Mouse (Mus musculus) right cerebral cortex, postnatal 4 days (tissue): ENCODE measurements around the gene Dock1.

Experiments used
- DNase-seq: peaks from one replicate; pipeline ENCODE4 v3.0.0-alpha.2; 2022

Gene Dock1

DNA sequence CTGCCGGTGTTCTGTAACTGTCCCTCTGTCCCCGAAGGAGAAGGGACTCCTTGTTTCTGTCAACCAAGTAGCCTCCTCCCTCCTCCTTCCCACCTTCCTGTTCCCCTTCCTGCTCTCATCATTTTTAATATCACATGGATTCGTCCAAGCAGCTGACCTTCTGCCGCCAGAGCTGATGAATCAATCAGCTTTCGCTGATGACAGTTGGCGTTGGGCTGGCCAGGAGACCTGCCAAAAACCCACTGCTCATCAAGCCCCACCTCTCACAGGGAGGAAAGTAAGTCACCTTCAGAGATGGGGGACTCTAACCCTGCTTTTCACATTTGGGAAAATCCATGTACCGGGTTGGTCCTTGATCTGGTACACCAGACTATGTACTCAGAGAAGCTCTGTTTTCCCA is 87.2 kb downstream of the Dock1 start:
- DNase-seq, result no peak

DNA sequence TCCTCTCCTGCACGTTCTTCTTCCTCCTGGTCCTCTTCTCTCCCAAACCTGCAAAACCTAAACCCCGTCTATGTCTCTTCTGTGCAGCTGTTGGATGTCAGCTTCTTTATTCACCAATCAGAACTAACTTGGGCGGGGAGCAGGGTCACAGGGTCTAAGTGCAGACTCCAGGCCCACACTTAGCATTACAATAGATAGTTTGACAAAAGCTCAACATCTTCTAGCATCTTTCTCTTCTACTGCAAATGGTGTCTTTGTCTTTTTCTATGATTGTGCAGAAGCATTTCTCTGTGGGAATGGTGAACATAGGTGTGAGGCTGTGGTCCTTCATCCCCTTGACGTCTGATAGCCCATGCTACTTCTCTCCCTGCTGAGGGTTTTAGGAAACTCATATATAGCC is 91.3 kb downstream of the Dock1 start:
- no peak for DNase-seq

DNA sequence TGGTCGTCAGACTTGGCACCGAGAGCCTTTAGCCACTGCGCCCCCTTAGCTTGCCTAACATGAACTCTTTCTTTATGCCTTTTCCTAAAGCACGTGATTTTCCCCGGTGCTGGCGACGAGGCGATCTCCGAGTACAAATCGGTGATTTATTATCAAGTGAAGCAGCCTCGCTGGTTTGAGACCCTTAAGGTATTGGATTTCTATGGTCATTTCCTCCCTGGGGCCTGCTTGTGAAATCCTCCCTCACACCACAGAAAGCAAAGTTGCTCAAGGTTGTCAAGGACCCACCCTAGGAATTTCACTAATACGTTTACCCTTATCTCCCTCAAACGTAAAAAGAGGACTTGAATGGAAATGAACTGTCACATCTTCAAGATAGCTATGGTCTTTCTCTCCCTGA is 94.7 kb downstream of the Dock1 start:
- no peak for DNase-seq

DNA sequence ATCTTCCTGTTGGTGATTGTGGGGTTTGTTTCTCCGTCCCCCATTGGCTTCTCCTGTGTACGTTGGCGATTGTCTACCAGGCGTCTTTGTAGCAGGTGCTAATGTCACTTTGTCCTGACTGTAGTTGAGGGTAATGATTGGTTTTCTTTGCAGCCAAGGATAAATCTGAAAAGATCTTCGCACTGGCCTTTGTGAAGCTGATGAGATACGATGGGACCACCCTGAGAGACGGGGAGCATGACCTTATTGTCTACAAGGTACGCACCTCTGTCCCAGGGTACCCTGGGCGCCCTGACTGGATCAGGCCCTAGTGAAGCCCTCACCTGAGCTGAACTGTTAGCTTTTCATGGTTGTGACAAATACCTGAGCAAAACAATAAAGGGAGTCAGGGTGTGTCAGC is 100.9 kb downstream of the Dock1 start:
- DNase-seq, result no peak

DNA sequence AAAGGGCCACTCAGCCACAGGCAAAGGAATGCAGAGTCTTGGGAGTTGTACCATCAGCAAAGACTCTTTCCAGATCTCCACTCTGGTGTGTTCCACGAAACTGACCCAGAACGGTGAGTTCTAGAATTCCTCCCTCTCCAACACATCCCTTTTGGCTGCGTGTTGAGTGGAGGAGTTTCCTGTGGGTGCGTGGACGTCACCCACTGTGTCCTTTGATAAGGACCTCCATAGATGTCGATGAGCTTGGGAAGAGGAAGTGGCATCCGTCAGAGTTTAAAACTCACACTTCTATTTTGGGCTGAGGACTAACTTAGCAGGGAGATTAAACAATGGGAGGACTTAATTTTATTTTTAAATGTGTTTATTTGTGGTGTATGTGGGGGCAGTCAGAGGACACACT is 101.9 kb downstream of the Dock1 start:
- no peak for DNase-seq

DNA sequence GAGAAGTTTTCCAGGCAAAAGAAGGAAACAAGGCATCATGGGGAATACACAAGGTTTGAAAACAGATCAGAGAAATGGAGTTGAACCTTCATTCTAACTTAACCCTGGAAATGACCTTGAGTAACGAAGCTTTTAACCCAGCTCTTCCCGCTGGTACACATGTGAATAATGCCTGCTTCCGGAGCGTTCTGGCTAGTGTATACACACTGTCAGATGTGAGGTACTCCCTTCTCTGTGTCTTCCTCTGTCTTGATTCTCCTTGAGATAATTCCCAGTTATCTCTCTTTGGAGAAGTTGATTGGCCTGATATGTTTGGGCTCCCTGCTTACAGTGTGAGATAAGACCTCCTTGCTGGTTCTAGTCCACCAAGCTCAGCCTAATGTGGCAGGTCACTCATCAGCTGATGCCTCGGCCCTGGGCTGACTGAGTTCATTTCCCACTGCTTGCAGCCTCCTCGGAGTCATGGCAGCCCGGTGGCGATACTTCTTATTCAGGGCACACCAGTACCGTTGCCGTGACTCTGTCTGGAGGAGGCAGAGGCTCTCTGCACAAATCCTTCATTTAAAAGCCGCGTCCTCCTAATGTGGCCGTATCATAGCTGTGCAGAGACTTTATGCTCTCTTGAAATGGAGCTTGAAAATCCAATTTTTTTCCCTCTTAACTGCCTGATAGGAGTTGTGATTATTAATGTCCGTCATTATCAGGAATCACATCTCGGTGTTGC is 102.6 kb downstream of the Dock1 start:
- no peak for DNase-seq

DNA sequence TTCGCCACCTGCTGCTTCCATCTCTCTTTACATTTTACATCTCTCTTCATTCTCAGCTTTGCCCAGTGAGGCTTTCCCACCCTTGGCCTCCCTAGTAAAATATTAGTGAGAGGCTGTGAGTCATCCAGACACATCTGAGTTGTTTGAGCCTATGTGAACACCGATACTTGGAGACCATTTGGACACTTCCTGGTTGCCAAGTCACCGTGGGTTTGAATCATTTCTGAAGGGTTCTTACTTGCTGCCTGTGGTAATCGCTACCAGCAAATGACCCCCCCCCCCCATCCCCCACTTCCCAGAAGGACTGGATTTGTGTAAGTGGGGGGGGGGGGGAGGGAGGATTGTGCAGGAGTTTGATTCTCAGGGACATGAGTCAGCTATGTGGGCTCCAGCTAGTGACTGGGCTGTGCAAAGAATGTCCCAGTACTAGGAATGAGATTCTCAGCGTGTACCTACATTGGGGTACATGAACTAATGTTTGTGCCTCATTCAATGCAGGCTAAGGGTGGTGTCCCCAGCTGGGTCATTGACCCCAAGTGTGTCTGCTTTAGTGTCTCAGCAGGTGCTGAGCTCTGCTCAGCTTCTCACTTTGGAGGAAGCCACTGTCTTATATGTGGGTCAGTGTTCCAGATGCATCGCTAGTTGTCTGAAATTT is 103.4 kb downstream of the Dock1 start:
- no peak for DNase-seq

DNA sequence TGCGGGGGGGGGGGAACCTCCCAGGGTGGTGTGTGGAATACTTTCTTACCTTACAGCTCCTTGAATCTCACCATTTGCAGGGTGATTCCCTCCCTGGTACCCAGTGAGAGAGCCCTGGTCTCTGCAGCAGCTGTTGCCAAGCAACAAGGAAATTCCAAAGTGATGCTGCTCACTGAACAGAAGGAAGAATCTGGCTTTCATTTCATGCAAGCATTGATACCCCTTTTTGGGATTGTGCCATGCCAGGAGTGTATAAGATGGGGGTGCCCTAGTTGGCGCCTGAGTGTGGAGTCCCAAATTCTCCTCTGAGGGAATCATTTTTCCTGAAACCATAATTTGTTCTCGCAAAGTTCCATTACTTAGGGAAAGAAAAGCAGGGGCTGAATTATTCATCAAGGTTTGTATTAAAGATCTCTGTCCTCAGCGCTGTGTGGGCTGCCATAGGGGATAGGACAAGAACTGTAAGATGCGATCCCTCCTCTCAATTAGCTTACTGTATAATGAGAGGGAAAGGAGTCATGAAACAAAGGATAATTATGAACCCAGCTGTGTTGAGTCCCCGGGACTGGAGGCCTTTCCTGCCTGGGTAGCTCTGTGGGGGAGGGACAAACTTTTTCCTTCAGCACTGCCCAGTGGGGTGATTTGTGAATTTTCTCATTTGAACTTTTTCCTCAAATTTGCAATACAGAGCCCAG is 104.2 kb downstream of the Dock1 start:
- peak; percentile 38 for DNase-seq

DNA sequence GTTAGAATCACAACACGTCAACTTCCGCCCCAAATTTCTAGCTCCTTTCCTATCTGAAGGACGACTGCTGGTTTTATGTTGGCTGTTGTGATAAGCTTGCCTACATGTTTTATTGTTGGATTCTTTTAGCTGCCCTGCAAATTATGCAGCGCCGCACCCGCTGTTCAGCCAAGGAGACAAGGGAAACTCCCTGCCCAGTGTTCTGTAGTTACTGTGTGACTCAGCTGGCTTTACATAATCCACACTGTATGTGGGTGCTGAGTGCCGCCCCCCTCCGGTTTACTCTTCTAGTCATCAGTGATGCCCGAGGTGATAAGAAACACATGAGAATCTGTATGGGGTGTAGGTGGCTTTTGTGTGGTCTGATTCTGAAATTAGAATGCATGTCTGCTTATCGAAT is 105.2 kb downstream of the Dock1 start:
- DNase-seq, result no peak

DNA sequence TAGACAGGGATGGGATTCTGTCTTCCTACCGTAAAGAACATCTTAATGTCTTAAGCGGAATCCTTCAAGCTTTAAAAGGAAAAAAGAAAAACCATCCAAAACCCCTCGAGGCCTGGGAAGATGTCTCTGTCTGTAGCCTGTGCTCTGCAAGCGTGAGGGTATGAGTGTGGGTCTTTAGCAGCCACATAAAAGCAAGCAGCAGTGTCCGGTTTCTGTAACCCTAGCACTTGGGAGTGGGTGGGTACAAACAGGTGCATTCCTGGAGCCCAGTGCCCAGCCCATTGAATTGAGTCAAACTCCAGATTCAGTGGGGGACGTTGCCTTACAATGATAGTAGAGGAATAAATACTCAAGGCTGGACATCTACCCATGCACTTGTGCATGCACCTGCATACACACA is 105.9 kb downstream of the Dock1 start:
- no peak for DNase-seq

DNA sequence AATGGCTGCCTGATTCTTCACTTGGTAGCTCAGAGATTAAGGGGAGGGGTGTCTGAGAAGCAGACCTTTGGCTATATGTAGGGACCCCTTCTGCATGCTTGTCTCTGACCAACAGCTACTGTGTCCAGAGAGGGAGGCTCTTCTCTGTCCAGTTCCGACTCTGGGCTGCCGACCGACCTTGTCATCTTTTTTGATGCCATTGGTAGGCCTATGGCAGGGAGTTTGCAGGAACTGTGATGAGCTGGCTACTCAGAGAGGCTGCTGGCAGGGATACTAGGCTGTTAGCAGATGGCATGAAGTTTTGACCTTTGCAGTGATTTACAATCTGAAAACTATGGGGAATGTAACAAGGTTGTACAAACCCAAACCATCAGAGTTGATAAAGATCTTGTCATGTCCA is 109.3 kb downstream of the Dock1 start:
- DNase-seq, result no peak

DNA sequence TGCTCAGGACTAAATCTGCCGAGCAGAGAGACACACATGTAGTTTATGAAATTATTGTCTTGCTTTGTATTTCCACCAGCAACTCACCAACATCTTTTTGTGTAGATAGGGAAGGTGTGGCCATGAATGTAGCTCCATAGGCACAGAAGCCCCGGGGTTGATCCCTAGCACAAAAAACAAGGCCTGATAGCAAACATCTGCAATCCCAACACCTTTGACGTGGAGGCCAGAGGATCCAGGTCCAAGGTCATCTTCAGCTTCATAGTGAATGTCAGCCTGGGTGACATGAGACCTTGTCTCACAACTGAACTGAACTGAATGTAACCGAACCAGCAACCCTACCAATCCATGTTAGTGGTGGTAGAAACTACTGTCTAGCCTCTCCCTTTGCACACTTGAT is 116.7 kb downstream of the Dock1 start:
- DNase-seq, result no peak

DNA sequence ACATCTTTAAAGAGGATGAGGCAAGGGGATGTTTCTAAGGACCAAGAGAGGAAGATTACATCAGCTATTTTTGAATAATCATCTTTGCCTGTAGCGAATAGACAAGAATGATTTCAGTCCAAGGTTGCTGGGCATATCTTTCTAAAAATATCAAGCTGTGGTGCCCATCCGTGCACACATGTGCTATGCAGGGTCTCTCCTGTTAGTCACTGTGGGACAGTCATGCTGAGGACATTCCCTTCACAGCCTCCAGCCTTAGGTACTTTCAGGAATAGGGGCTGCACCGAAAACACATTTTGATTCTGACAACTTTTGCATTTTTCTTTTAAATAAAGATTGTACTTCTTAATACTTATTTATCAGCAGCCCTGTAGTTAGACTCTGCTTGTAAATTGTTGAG is 124.4 kb downstream of the Dock1 start:
- no peak for DNase-seq

DNA sequence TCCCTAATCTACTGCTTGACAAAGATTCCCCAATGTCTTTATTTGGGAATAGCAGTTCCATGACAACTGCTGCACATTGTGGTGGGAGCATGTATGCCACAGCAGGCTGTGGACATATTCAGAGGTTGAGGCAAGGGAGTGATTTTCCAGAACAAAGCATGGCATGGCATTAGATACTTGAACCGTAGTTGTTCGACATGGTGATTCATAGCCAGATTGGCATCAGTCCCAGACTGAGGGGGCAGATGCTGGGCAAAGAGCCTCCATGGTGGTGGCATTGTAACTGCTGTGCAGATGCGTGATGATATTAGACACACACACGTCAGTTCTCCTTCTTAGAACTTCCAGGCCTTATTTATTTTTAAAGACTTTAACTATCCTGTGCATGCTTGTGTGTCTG is 129.6 kb downstream of the Dock1 start:
- no peak for DNase-seq

DNA sequence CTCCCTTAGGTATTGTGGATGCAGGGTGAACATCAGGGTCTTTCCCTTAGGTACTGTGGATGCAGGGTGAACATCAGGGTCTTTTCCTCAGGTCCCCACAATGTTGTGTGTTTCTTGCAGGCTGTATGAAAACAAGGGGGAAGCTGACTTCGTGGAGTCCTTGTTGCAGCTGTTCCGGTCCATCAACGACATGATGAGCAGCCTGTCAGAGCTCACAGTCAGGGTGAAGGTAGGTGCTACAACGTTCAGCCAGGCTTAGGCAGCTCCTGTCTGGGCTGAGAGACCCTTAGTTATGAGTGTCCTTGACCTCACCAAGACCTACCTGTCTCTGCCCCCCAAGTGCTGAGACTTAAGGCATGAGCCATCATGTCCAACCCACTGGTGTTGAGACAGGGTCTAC is 134.0 kb downstream of the Dock1 start:
- DNase-seq, result no peak

DNA sequence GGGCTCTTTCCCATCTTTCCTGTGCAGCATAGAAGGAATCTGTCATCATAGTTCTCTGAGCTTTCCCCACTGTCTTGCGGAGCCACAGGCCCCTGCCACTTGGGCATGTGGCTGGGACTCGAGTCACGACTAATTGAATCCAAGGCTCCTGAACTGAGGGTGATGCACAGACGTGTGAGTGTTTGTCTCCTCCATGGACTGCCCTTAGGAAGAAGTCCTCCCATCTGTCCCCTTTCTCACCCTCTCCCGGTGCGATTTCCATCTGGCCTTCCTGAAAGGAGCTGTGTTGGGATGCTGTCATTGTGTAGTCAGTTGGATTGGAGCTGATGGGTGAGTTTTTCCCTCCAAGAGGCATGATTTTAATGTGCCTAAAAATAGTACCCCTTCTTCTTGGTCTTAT is 136.3 kb downstream of the Dock1 start:
- no peak for DNase-seq

DNA sequence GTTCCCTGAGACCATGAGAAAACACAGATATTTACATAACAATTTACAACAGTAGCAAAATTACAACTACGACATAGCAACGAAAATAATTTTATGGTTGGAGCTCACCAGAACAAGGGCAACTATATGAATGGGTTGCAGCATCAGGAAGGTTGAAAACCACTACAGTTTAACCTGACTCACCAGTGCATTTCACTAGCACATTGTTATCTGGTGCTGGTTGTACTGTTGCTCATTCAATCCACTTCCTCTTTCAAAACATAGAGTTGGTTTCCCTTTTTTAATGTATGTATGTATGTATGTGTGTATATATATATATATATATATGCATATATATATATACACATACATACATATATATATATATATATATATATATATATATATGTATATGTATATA is 138.0 kb downstream of the Dock1 start:
- no peak for DNase-seq

DNA sequence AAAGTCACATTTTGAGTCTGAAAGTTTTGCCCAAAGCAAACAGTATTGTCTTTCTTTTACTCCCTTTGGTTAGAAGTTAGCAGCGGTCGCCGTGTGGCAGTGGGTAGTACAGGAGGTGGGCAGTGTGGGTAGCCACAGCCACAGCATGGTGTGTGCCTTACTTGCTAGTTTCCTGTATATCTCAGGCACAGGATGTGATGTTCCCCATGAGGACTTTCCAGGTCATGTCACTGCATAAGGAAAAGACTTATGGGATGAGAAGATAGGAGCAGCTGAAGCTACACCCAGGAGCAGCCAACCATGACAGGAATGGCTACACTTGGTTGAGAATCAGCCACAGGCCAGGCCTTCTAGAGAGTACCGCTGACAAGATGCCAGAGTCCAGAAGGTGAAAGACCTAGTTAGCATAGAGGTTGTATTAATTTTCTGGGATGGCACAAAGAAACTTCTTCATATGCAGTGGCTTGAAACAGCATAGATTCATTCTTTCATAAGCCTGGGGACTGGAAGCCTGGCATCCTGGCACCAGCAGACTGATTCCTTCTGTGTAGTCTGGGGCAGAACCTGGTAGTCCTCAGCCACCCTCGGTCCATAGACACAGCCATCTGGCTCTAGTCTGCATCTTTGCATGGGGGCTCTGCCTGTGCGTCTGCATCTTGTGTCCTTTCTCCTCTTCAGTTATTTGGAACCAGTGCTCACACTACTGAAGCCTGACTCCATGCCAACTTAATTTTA is 139.0 kb downstream of the Dock1 start:
- DNase-seq, result no peak

DNA sequence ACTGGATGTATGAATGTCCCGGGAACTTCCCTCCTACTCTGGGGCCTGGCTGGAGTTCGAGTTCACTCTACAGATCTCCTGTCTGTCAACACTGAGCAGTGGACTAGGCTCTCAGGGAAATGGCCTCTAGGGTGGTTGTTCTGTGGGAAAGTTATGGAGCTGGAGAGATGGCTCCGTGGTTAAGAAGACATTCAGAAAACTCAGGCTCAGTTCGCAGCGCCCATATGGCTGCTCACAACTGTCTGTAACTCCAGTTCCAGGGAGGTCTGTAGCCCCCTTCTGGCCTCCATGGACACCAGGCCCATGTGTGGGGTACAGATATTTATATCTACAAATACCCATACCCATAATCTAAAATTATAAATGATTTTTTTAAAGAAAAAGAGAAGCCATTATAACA is 148.0 kb downstream of the Dock1 start:
- DNase-seq, result no peak

DNA sequence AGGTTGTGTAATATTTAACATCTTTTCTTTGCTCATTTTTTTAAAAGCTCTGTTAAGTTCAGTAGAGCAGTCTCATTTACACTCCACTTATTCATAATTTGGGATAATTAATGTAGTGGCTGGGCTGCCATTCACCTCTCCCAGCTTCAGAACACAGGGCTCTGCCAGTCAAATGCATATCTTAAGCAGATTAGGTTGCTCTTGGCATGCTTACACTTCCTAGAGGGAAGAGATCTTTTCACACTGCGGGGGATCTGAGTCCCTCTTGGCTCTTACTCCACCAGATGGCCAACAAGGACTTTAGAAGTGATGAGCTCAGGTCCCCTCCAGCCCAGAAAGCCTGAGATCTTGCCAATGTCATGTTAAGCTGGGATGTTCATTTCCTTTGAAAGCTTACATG is 150.8 kb downstream of the Dock1 start:
- no peak for DNase-seq

DNA sequence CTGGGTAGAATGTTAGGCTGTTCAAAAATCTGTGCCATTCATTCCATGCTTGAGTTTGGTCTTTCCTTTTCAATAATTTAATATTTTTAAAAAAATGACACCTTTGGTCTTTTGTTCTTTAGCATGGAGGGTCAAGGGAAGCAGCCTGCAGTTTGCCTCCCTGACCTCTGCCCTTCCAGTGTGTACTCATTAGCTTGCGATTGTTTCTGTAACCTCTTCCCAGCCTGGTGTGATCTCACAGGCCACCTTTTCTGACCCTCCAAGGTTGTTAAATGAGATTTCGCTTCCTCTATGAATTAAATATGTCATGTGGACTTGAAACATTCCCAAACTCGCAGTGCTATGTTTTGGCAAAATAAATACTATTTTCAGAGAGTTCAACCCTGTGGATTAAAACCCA is 151.6 kb downstream of the Dock1 start:
- DNase-seq, result no peak

DNA sequence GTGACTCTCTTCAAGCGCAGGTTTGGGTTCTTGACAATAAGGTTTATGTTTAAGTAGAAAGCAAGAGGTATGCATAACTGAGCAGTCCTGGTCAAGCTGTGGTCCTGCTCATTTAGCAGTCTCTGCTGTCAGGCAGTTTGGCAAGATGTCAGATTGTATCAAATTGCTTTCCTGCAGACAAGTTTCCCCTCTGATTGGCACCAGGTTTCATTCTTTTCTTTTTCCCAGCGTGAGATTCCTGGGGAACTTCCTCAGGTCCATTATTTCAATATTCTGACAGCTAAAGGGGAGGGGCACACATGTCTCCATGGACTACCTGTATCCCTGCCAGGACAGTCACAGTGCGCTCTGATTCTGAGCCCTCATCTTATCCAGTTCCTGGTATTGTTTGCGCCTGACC is 153.4 kb downstream of the Dock1 start:
- no peak for DNase-seq

DNA sequence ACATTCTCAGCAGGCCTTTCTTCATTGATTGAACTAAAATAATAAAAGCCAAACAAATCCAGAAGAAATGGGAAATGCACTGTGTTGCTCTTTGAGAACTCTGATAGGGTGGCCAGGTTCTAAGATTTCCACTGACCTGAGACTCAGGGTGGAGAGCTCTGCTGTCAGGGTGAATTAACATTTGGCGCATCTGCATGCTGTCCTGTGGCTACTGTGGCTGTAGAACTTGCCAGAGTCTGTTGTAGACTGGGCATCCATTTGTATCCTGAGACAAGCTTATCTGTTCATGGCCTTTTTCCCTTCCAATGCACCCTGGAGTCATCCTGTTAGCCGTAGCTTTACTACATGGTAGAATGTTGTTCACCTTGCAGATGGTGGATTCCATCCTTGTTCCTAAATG is 169.6 kb downstream of the Dock1 start:
- no peak for DNase-seq

DNA sequence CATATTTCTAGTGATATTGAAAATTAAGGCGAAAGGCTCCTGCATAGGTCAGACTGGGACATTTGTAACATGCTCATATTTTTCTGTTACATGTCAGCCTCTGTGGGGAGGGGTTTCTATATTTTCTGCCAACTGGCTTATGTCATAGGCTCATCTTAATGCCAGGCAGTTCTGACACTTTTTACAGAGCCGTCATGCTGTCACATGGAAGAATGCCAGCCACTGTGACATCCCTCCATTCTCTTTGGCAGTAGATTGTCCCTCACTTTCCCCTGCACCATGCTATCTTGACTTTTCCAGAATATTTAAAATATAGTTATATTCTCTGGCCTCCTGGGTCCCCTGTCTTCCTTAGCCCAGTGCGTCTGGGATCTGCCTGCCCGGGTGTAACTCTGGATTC is 172.3 kb downstream of the Dock1 start:
- no peak for DNase-seq
